Mouse (Mus musculus): ENCODE data around the gene Nop53.

DNA sequence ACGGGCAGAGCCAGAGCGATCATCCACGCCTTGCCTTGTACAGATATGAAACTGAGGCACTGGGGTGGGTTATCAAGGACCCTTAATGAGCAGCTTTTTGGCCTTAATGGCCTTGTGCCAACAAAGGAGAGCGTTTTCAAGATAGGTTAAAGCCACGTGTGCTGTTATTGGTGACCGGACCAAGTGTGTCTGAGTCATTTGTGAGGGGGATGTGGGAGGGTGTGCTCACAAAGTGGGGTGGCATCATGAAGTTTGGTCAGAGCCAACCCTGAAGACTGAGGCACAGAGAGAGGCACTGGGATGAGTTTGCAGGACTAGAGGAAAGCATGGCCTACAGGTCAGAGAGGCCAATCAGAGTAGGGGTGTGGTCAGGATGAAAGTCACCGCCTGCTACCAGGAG lies 8.6 kb upstream of the Nop53 start:
- TF ChIP-seq POLR2A (IDR thresholded peaks at IDR 0.05; ENCODE audit: control insufficient read depth, low read depth, low read length) (no peak), CTCF (IDR thresholded peaks at IDR 0.05; ENCODE audit: control insufficient read depth, insufficient read depth, insufficient replicate concordance, low read depth, low read length) (no peak)
